Mouse (Mus musculus): ENCODE measurements around the gene Rnf224. TPM values are rescaled to one million over a fixed set of nuclear protein-coding genes. Genes with fewer than 3 reads are reported as not detected.

The Rnf224 gene
- polyA plus RNA-seq, 1 experiment from 2014 or later, result not detected

GRCm38 (mm10) chr2:25230581-25230980 is 6.0 kb downstream of the Rnf224 start:
- H3K9ac ChIP-seq (replicated peaks; ENCODE audit: low read length), result no peak overlapping the region
- 91% methylated on average over 7 of the region's 7 CpGs for WGBS
- DNase-seq (ENCODE audit: low spot score) (no peak), ATAC-seq (replicated peaks; ENCODE audit: insufficient number of reproducible peaks, low FRiP score, low TSS enrichment, low read depth) (no peak)
- H3K4me1 ChIP-seq (ENCODE audit: control insufficient read depth, insufficient read depth, low read length), result peaks cover 2% of the 10 kb centered on the region; the same call in 1 of the 2 replicates
- no peaks in the 10 kb centered on the region for H3K27me3 ChIP-seq (ENCODE audit: control insufficient read depth, insufficient read depth, low read length)
- no peaks in the 10 kb centered on the region for H3K9me3 ChIP-seq (replicated peaks; ENCODE audit: control insufficient read depth, low read length)
- no peak overlapping the region for H3K4me2 ChIP-seq (ENCODE audit: low read depth, low read length)
- no peak overlapping the region for H3K27ac ChIP-seq (replicated peaks; ENCODE audit: low read depth, low read length)
- H3K36me3 ChIP-seq (replicated peaks; ENCODE audit: control insufficient read depth, insufficient read depth, low read depth, low read length), result no peaks in the 10 kb centered on the region
- H3K4me3 ChIP-seq (ENCODE audit: low read depth, low read length), result no peak overlapping the region

- no peaks in the 10 kb centered on the region for H3K27me3 ChIP-seq (ENCODE audit: control insufficient read depth, insufficient read depth, low read length)
- 82% methylated on average over 5 of the region's 5 CpGs for WGBS
- DNase-seq (ENCODE audit: low spot score), result no peak
- no peak overlapping the region for H3K9ac ChIP-seq (replicated peaks; ENCODE audit: low read length)
- H3K36me3 ChIP-seq (replicated peaks; ENCODE audit: control insufficient read depth, insufficient read depth, low read depth, low read length), result no peaks in the 10 kb centered on the region
- H3K4me1 ChIP-seq (ENCODE audit: control insufficient read depth, insufficient read depth, low read length), result peaks cover 2% of the 10 kb centered on the region; the same call in 1 of the 2 replicates
- H3K27ac ChIP-seq (replicated peaks; ENCODE audit: low read depth, low read length), result no peak overlapping the region
- H3K4me2 ChIP-seq (ENCODE audit: low read depth, low read length), result no peak overlapping the region
- H3K4me3 ChIP-seq (ENCODE audit: low read depth, low read length), result no peak overlapping the region
- no peak for ATAC-seq (replicated peaks; ENCODE audit: insufficient number of reproducible peaks, low FRiP score, low TSS enrichment, low read depth)
- no peaks in the 10 kb centered on the region for H3K9me3 ChIP-seq (replicated peaks; ENCODE audit: control insufficient read depth, low read length)
Measured at GRCm38 (mm10) chr2:25229582-25229981, 7.0 kb downstream of the Rnf224 start.

- Histone ChIP-seq H3K9ac (replicated peaks; ENCODE audit: low read length) (no peak overlapping the region), H3K4me1 (ENCODE audit: control insufficient read depth, insufficient read depth, low read length) (peaks cover 2% of the 10 kb centered on the region; the same call in 1 of the 2 replicates), H3K27ac (replicated peaks; ENCODE audit: low read depth, low read length) (no peak overlapping the region), H3K36me3 (replicated peaks; ENCODE audit: control insufficient read depth, insufficient read depth, low read depth, low read length) (no peaks in the 10 kb centered on the region), H3K4me2 (ENCODE audit: low read depth, low read length) (no peak overlapping the region; the same call in 1 of the 2 replicates), H3K4me3 (ENCODE audit: low read depth, low read length) (no peak overlapping the region), H3K27me3 (ENCODE audit: control insufficient read depth, insufficient read depth, low read length) (no peaks in the 10 kb centered on the region), H3K9me3 (replicated peaks; ENCODE audit: control insufficient read depth, low read length) (no peaks in the 10 kb centered on the region)
- 66% methylated on average over 6 of the region's 6 CpGs for WGBS
- DNase-seq (ENCODE audit: low spot score) (no peak), ATAC-seq (replicated peaks; ENCODE audit: insufficient number of reproducible peaks, low FRiP score, low TSS enrichment, low read depth) (no peak)
Measured at GRCm38 (mm10) chr2:25228995-25229530, 7.5 kb downstream of the Rnf224 start.

GRCm38 (mm10) chr2:25228431-25228889 is 8.1 kb downstream of the Rnf224 start:
- Histone ChIP-seq H3K4me1 (ENCODE audit: control insufficient read depth, insufficient read depth, low read length) (peaks cover 2% of the 10 kb centered on the region; the same call in 1 of the 2 replicates), H3K27me3 (ENCODE audit: control insufficient read depth, insufficient read depth, low read length) (no peaks in the 10 kb centered on the region), H3K36me3 (replicated peaks; ENCODE audit: control insufficient read depth, insufficient read depth, low read depth, low read length) (no peaks in the 10 kb centered on the region), H3K4me2 (ENCODE audit: low read depth, low read length) (peak overlapping the region; percentile 23; the same call in 1 of the 2 replicates), H3K27ac (replicated peaks; ENCODE audit: low read depth, low read length) (no peak overlapping the region), H3K4me3 (ENCODE audit: low read depth, low read length) (no peak overlapping the region), H3K9me3 (replicated peaks; ENCODE audit: control insufficient read depth, low read length) (no peaks in the 10 kb centered on the region), H3K9ac (replicated peaks; ENCODE audit: low read length) (0 out of 2 replicates have a peak overlapping the region, but pooled peaks have one; percentile 18)
- ATAC-seq (replicated peaks; ENCODE audit: insufficient number of reproducible peaks, low FRiP score, low TSS enrichment, low read depth), result no peak
- WGBS, result 0% methylated on average over 7 of the region's 7 CpGs
- DNase-seq (ENCODE audit: low spot score), result peak; percentile 86

GRCm38 (mm10) chr2:25227406-25227805 is 9.2 kb downstream of the Rnf224 start:
- no peak overlapping the region for H3K4me3 ChIP-seq (ENCODE audit: low read depth, low read length)
- ATAC-seq (replicated peaks; ENCODE audit: insufficient number of reproducible peaks, low FRiP score, low TSS enrichment, low read depth) (no peak), DNase-seq (ENCODE audit: low spot score) (no peak)
- no peak overlapping the region for H3K4me2 ChIP-seq (ENCODE audit: low read depth, low read length)
- no peaks in the 10 kb centered on the region for H3K9me3 ChIP-seq (replicated peaks; ENCODE audit: control insufficient read depth, low read length)
- H3K4me1 ChIP-seq (ENCODE audit: control insufficient read depth, insufficient read depth, low read length), result peaks cover 2% of the 10 kb centered on the region; the same call in 1 of the 2 replicates
- H3K36me3 ChIP-seq (replicated peaks; ENCODE audit: control insufficient read depth, insufficient read depth, low read depth, low read length), result no peaks in the 10 kb centered on the region
- no peak overlapping the region for H3K27ac ChIP-seq (replicated peaks; ENCODE audit: low read depth, low read length)
- WGBS, result 88% methylated on average over 4 of the region's 4 CpGs
- no peak overlapping the region for H3K9ac ChIP-seq (replicated peaks; ENCODE audit: low read length)
- H3K27me3 ChIP-seq (ENCODE audit: control insufficient read depth, insufficient read depth, low read length), result no peaks in the 10 kb centered on the region

GRCm38 (mm10) chr2:25226864-25227263 is 9.7 kb downstream of the Rnf224 start:
- H3K4me1 ChIP-seq (ENCODE audit: control insufficient read depth, insufficient read depth, low read length), result peaks cover 2% of the 10 kb centered on the region; the same call in 1 of the 2 replicates

GRCm38 (mm10) chr2:25225811-25226379 is 10.7 kb downstream of the Rnf224 start:
- DNase-seq (ENCODE audit: low spot score) (no peak), ATAC-seq (replicated peaks; ENCODE audit: insufficient number of reproducible peaks, low FRiP score, low TSS enrichment, low read depth) (no peak)
- H3K9ac ChIP-seq (replicated peaks; ENCODE audit: low read length), result no peak overlapping the region; the same call in 1 of the 2 replicates

More at GRCm38 (mm10) chr2:25226864-25227263, 9.7 kb downstream of the Rnf224 start:
- Histone ChIP-seq H3K27me3 (ENCODE audit: control insufficient read depth, insufficient read depth, low read length) (no peaks in the 10 kb centered on the region), H3K36me3 (replicated peaks; ENCODE audit: control insufficient read depth, insufficient read depth, low read depth, low read length) (no peaks in the 10 kb centered on the region), H3K4me3 (ENCODE audit: low read depth, low read length) (no peak overlapping the region), H3K9me3 (replicated peaks; ENCODE audit: control insufficient read depth, low read length) (no peaks in the 10 kb centered on the region), H3K9ac (replicated peaks; ENCODE audit: low read length) (no peak overlapping the region), H3K27ac (replicated peaks; ENCODE audit: low read depth, low read length) (no peak overlapping the region), H3K4me2 (ENCODE audit: low read depth, low read length) (no peak overlapping the region)
- DNase-seq (ENCODE audit: low spot score), result no peak
- ATAC-seq (replicated peaks; ENCODE audit: insufficient number of reproducible peaks, low FRiP score, low TSS enrichment, low read depth), result no peak
- 81% methylated on average over 5 of the region's 5 CpGs for WGBS

More at GRCm38 (mm10) chr2:25225811-25226379, 10.7 kb downstream of the Rnf224 start:
- H3K36me3 ChIP-seq (replicated peaks; ENCODE audit: control insufficient read depth, insufficient read depth, low read depth, low read length), result no peaks in the 10 kb centered on the region
- no peaks in the 10 kb centered on the region for H3K27me3 ChIP-seq (ENCODE audit: control insufficient read depth, insufficient read depth, low read length)
- H3K4me1 ChIP-seq (ENCODE audit: control insufficient read depth, insufficient read depth, low read length), result peaks cover 2% of the 10 kb centered on the region; the same call in 1 of the 2 replicates
- WGBS, result 74% methylated on average over 8 of the region's 8 CpGs
- H3K4me3 ChIP-seq (ENCODE audit: low read depth, low read length), result no peak overlapping the region
- peak overlapping the region; percentile 60 for H3K4me2 ChIP-seq (ENCODE audit: low read depth, low read length)
- no peaks in the 10 kb centered on the region for H3K9me3 ChIP-seq (replicated peaks; ENCODE audit: control insufficient read depth, low read length)
- peak overlapping the region; percentile 97; the same call in 1 of the 2 replicates for H3K27ac ChIP-seq (replicated peaks; ENCODE audit: low read depth, low read length)
